Mouse (Mus musculus) myocyte (in vitro differentiated cells): Measurements from ENCODE around the gene Spop.

ENCODE experiments used
- MYOG ChIP-seq, 3 experiments: IDR thresholded peaks; one replicate each; pipeline ENCODE4 v1.6.1; 2011; ENCODE audit warnings: control low read depth in 2 of 3, low read depth in 2 of 3, mild to moderate bottlenecking in 2 of 3; ENCODE audit not compliant: insufficient read length in 2 of 3, control insufficient read depth in 1 of 3, insufficient read depth in 1 of 3
- POLR2AphosphoS2 ChIP-seq: IDR thresholded peaks from one replicate; pipeline ENCODE4 v1.6.1; 2011; ENCODE audit warnings: low read depth, control low read depth; ENCODE audit not compliant: insufficient read length

DNA sequence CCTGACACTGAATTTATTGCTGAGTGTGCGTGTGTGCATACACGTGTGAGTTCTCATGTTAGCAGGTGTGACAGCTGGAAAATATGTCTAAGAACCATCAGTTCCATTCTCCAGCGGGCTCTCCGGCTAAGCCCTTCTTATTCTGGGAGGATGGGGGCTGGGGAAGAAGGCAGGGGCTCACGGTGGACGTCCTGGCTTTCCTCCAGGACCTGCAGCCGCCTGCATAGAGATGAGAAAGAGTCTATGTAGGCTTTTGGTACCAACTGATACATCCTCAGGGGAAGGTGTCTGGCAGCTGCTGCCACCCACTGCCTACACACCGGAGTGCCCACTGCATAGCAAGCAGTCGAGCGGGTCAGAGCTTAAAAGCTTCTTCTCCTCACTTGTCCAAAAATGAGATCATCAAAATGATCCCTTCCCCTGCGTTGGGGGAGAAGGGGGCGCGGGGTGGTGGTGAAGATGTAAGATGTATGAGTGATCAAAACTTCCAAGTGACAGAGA, 14.3 kb upstream of the Spop start:
- no peak for TF ChIP-seq POLR2AphosphoS2
- TF ChIP-seq MYOG (IDR thresholded peaks at IDR 0.05; ENCODE audit: control insufficient read depth in 1 of 3, insufficient read depth in 1 of 3, insufficient read length in 2 of 3, low read depth in 2 of 3) = no peak
